Mouse (Mus musculus) lung, postnatal 25 days (tissue): ENCODE measurements around the gene 1700025C18Rik.

Source experiments
- DNase-seq: peaks from one replicate; pipeline ENCODE4 v3.0.0; 2022; ENCODE audit warnings: low spot score

Gene 1700025C18Rik

GRCm38 (mm10) chr2:165037415-165037814 lies 53.1 kb downstream of the 1700025C18Rik start:
- DNase-seq, result no peak

GRCm38 (mm10) chr2:165035058-165035431 lies 55.5 kb downstream of the 1700025C18Rik start:
- DNase-seq, result no peak

DNA sequence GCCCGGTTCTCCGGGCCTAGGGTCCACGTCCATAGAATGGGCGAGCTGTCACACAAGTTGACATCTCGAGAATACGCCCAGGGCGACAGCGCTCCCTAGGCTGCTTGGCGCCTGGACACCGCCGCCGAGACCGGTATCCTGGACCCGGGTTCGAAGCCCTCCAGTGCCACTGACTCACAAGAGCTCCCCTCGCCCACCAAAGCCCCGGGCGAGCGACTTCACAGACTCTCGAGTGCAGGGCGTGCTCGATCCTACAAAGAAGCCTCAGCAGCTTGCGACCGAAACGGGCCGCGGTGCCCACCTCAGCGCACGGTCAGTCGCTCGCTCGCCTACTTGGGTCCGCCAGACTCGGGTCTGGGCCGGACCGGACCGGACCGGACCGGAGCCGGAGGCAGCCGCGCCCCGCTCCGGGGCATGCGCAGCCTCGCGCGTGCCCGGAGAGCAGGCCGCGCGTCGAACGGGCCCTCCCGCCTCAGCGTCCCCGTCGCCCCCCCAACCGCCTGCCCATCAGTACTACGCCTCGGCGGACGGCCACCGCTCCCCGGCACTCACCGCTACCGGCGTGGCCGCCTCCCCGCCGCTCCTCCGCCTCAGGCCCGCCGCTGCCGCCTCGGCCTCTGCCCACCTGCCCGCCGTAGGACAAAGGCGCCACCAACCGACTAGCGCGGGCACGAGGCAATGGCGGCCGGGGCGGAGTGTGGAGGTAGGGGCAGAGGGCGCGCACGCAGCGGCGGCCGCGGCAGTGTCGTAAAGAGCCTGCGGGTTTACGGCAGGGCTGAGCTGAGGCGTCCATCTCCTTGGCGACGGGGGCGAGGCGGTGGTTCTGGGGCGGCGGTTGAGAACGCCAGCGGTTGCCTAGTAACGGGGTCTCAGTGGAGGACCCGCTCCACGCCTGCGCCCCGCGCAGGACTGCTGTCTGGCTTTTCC lies 56.2 kb downstream of the 1700025C18Rik start, which contains the start of gene Ncoa5:
Gene Ncoa5, minus strand, starts transcription at position 737 of the 927 bp plus-strand sequence.
- DNase-seq, result peak; percentile 98

GRCm38 (mm10) chr2:165033306-165033705 lies 57.2 kb downstream of the 1700025C18Rik start:
- no peak for DNase-seq

GRCm38 (mm10) chr2:165032533-165032932 lies 58.0 kb downstream of the 1700025C18Rik start:
- DNase-seq, result peak; percentile 7
